Mouse (Mus musculus) neural tube, embryonic 15.5 days (tissue): ENCODE results near the gene Igsf23. TPM values are rescaled to one million over a fixed set of nuclear protein-coding genes. Genes with fewer than 3 reads are reported as not detected.

Source experiments
- ATAC-seq: fragments of 200-750 bp; cut with Nextera tagmentation; 2 replicates; pipeline ENCODE4 v1.8.0; 2017; ENCODE audit warnings: mild to moderate bottlenecking, moderate TSS enrichment, moderate library complexity; ENCODE audit not compliant: low FRiP score
- H3K27ac ChIP-seq: fragments of 300-500 bp; sonication (generic); replicated peaks from 2 replicates; pipeline ENCODE4 v1.5.1; 2015; ENCODE audit warnings: mild to moderate bottlenecking, inconsistent platforms
- H3K27me3 ChIP-seq: fragments of 300-500 bp; sonication (generic); replicated peaks from 2 replicates; pipeline ENCODE4 v1.6.1; 2015; ENCODE audit warnings: inconsistent platforms
- H3K36me3 ChIP-seq: fragments of 300-500 bp; sonication (generic); 2 replicates; pipeline ENCODE4 v1.6.1; 2015; ENCODE audit warnings: inconsistent platforms
- H3K4me1 ChIP-seq: fragments of 300-500 bp; sonication (generic); 2 replicates; pipeline ENCODE4 v1.6.1; 2015; ENCODE audit warnings: inconsistent platforms
- H3K4me2 ChIP-seq: fragments of 300-500 bp; sonication (generic); 2 replicates; pipeline ENCODE4 v1.6.1; 2015; ENCODE audit warnings: inconsistent platforms, mild to moderate bottlenecking, moderate library complexity
- H3K4me3 ChIP-seq: fragments of 300-500 bp; sonication (generic); replicated peaks from 2 replicates; pipeline ENCODE4 v1.5.1; 2015; ENCODE audit warnings: mild to moderate bottlenecking, inconsistent platforms
- H3K9ac ChIP-seq: fragments of 300-500 bp; sonication (generic); replicated peaks from 2 replicates; pipeline ENCODE4 v1.6.1; 2015; ENCODE audit warnings: mild to moderate bottlenecking, inconsistent platforms
- H3K9me3 ChIP-seq: fragments of 300-500 bp; sonication (generic); replicated peaks from 2 replicates; pipeline ENCODE4 v1.6.1; 2016; ENCODE audit warnings: inconsistent platforms
- WGBS: fragments of 180-500 bp; shearing (Covaris S2); methylation state at CpG from one replicate; pipeline ENCODE4 v1.1.7; 2015; ENCODE audit warnings: mixed read lengths; 5-methylcytosine and 5-hydroxymethylcytosine counted together
- polyA plus RNA-seq: library from polyadenylated mRNA; unstranded; fragments of >200 nt; fragmentation: Nextera tagmentation; extraction: Ambion mirVana; gene quantifications from 2 replicates; pipeline ENCODE4 v1.2.1, GENCODE M21; 2015

Igsf23 gene
- polyA plus RNA-seq, 1 experiment from 2014 or later: 0.12 TPM

- H3K27ac ChIP-seq: no peak overlapping the region
- no peaks in the 10 kb centered on the region for H3K4me1 ChIP-seq
- no peak for ATAC-seq
- H3K4me2 ChIP-seq: no peak overlapping the region
- 50% methylated on average over 10 of the region's 10 CpGs for WGBS
- H3K4me3 ChIP-seq: no peak overlapping the region
- no peaks in the 10 kb centered on the region for H3K27me3 ChIP-seq
- H3K36me3 ChIP-seq: no peaks in the 10 kb centered on the region
- no peak overlapping the region for H3K9ac ChIP-seq
- no peaks in the 10 kb centered on the region for H3K9me3 ChIP-seq
These were observed 1.9 kb upstream of the Igsf23 start for GRCm38 (mm10) chr7:19952320-19952986.

- no peaks in the 10 kb centered on the region for H3K4me1 ChIP-seq
- no peaks in the 10 kb centered on the region for H3K27me3 ChIP-seq
- no peak for ATAC-seq
- no peaks in the 10 kb centered on the region for H3K9me3 ChIP-seq
- 64% methylated on average over 10 of the region's 10 CpGs for WGBS
- no peak overlapping the region for H3K4me2 ChIP-seq
- no peak overlapping the region for H3K27ac ChIP-seq
- no peaks in the 10 kb centered on the region for H3K36me3 ChIP-seq
- H3K9ac ChIP-seq: no peak overlapping the region
- no peak overlapping the region for H3K4me3 ChIP-seq
These were observed 560 bp downstream of the Igsf23 start for GRCm38 (mm10) chr7:19949996-19950395.

GRCm38 (mm10) chr7:19948956-19949355 lies 1.6 kb downstream of the Igsf23 start:
- no peaks in the 10 kb centered on the region for H3K27me3 ChIP-seq
- no peaks in the 10 kb centered on the region for H3K9me3 ChIP-seq
- 83% methylated on average over 12 of the region's 12 CpGs for WGBS
- H3K4me3 ChIP-seq: no peak overlapping the region
- ATAC-seq: no peak
- H3K4me1 ChIP-seq: no peaks in the 10 kb centered on the region
- H3K27ac ChIP-seq: no peak overlapping the region
- no peak overlapping the region for H3K4me2 ChIP-seq
- no peaks in the 10 kb centered on the region for H3K36me3 ChIP-seq
- H3K9ac ChIP-seq: no peak overlapping the region

GRCm38 (mm10) chr7:19945821-19946515 lies 4.6 kb downstream of the Igsf23 start:
- ATAC-seq: no peak
- no peak overlapping the region for H3K4me3 ChIP-seq
- WGBS: 84% methylated on average over 13 of the region's 13 CpGs

GRCm38 (mm10) chr7:19945201-19945600 lies 5.4 kb downstream of the Igsf23 start:
- ATAC-seq: no peak
- WGBS: 93% methylated on average over 5 of the region's 5 CpGs
- H3K27ac ChIP-seq: no peak overlapping the region
- no peaks in the 10 kb centered on the region for H3K27me3 ChIP-seq
- no peaks in the 10 kb centered on the region for H3K9me3 ChIP-seq
- no peaks in the 10 kb centered on the region for H3K4me1 ChIP-seq
- no peak overlapping the region for H3K4me3 ChIP-seq
- no peak overlapping the region for H3K4me2 ChIP-seq
- no peaks in the 10 kb centered on the region for H3K36me3 ChIP-seq
- H3K9ac ChIP-seq: no peak overlapping the region

More at GRCm38 (mm10) chr7:19945821-19946515, 4.6 kb downstream of the Igsf23 start:
- Histone ChIP-seq H3K27me3 (no peaks in the 10 kb centered on the region), H3K4me1 (no peaks in the 10 kb centered on the region), H3K9me3 (no peaks in the 10 kb centered on the region), H3K27ac (no peak overlapping the region), H3K9ac (no peak overlapping the region), H3K4me2 (no peak overlapping the region), H3K36me3 (no peaks in the 10 kb centered on the region)

- H3K4me1 ChIP-seq: no peaks in the 10 kb centered on the region
- H3K4me2 ChIP-seq: no peak overlapping the region
- no peak overlapping the region for H3K9ac ChIP-seq
- no peak overlapping the region for H3K27ac ChIP-seq
- H3K9me3 ChIP-seq: no peaks in the 10 kb centered on the region
- no peak overlapping the region for H3K4me3 ChIP-seq
- H3K36me3 ChIP-seq: no peaks in the 10 kb centered on the region
- ATAC-seq: no peak
- WGBS: 91% methylated on average over 8 of the region's 8 CpGs
- H3K27me3 ChIP-seq: no peaks in the 10 kb centered on the region
These were observed 5.8 kb downstream of the Igsf23 start for GRCm38 (mm10) chr7:19944709-19945108.

GRCm38 (mm10) chr7:19940256-19940655 lies 10.3 kb downstream of the Igsf23 start:
- Histone ChIP-seq H3K9me3 (no peaks in the 10 kb centered on the region), H3K4me1 (no peaks in the 10 kb centered on the region), H3K36me3 (no peaks in the 10 kb centered on the region), H3K4me3 (no peak overlapping the region), H3K9ac (no peak overlapping the region), H3K27me3 (no peaks in the 10 kb centered on the region), H3K4me2 (no peak overlapping the region), H3K27ac (no peak overlapping the region)
- 31% methylated on average over 5 of the region's 6 CpGs for WGBS
- ATAC-seq: no peak

- WGBS: 75% methylated on average over 9 of the region's 12 CpGs
- no peaks in the 10 kb centered on the region for H3K9me3 ChIP-seq
- no peak overlapping the region for H3K4me2 ChIP-seq
- H3K4me1 ChIP-seq: no peaks in the 10 kb centered on the region
- H3K9ac ChIP-seq: no peak overlapping the region
- ATAC-seq: no peak
- no peaks in the 10 kb centered on the region for H3K36me3 ChIP-seq
- no peak overlapping the region for H3K27ac ChIP-seq
- H3K27me3 ChIP-seq: no peaks in the 10 kb centered on the region
- no peak overlapping the region for H3K4me3 ChIP-seq
These were observed 10.9 kb downstream of the Igsf23 start for GRCm38 (mm10) chr7:19939555-19940235.

GRCm38 (mm10) chr7:19937229-19937821 lies 13.2 kb downstream of the Igsf23 start:
- Histone ChIP-seq H3K4me2 (no peak overlapping the region), H3K27me3 (no peaks in the 10 kb centered on the region), H3K4me1 (peaks cover 8% of the 10 kb centered on the region), H3K36me3 (no peaks in the 10 kb centered on the region), H3K9ac (no peak overlapping the region), H3K4me3 (no peak overlapping the region), H3K27ac (no peak overlapping the region), H3K9me3 (no peaks in the 10 kb centered on the region)
- 81% methylated on average over 11 of the region's 11 CpGs for WGBS
- ATAC-seq: no peak

GRCm38 (mm10) chr7:19935961-19936360 lies 14.6 kb downstream of the Igsf23 start:
- Histone ChIP-seq H3K27ac (no peak overlapping the region), H3K27me3 (no peaks in the 10 kb centered on the region), H3K36me3 (no peaks in the 10 kb centered on the region), H3K4me2 (no peak overlapping the region), H3K4me3 (no peak overlapping the region), H3K4me1 (peaks cover 11% of the 10 kb centered on the region), H3K9ac (no peak overlapping the region), H3K9me3 (no peaks in the 10 kb centered on the region)
- WGBS: 84% methylated on average over 6 of the region's 6 CpGs
- ATAC-seq: no peak

GRCm38 (mm10) chr7:19935171-19935751 lies 15.3 kb downstream of the Igsf23 start:
- H3K27me3 ChIP-seq: no peaks in the 10 kb centered on the region
- 75% methylated on average over 20 of the region's 20 CpGs for WGBS
- no peaks in the 10 kb centered on the region for H3K9me3 ChIP-seq
- no peak for ATAC-seq
- H3K27ac ChIP-seq: no peak overlapping the region
- no peak overlapping the region for H3K4me2 ChIP-seq
- H3K4me1 ChIP-seq: peaks cover 11% of the 10 kb centered on the region
- H3K4me3 ChIP-seq: no peak overlapping the region
- no peaks in the 10 kb centered on the region for H3K36me3 ChIP-seq
- no peak overlapping the region for H3K9ac ChIP-seq
